Mouse (Mus musculus) MEL (cell line): Measurements from ENCODE around the gene Zic4. TPM values are rescaled to one million over a fixed set of nuclear protein-coding genes. Genes with fewer than 3 reads are reported as not detected.

Source experiments
- DNase-seq: peaks from one replicate; pipeline ENCODE4 v3.0.0; 2011; ENCODE audit warnings: low read depth, low spot score
- H3K27ac ChIP-seq: 2 replicates; pipeline ENCODE4 v1.5.1; 2012; ENCODE audit warnings: low read depth, mild to moderate bottlenecking, control low read depth, low read length, moderate library complexity; ENCODE audit not compliant: control insufficient read depth
- H3K27me3 ChIP-seq, 2 experiments: fragments of 150-350 bp in 1 of 2; sonication (generic) in 1 of 2; 2 replicates each; pipeline ENCODE4 v1.6.1; 2012; ENCODE audit warnings: low read length in 2 of 2, mild to moderate bottlenecking in 2 of 2, improper control_type of control experiment in 1 of 2, moderate library complexity in 1 of 2; ENCODE audit not compliant: insufficient read depth in 2 of 2, control insufficient read depth in 1 of 2
- H3K36me3 ChIP-seq, 2 experiments: 2 replicates each; pipeline ENCODE4 v1.6.1; 2012 to 2014; ENCODE audit warnings: low read length in 2 of 2, improper control_type of control experiment in 1 of 2, inconsistent platforms in 1 of 2, mild to moderate bottlenecking in 1 of 2; ENCODE audit not compliant: insufficient read depth in 2 of 2, control insufficient read depth in 1 of 2
- H3K4me1 ChIP-seq, 2 experiments: fragments of 150-350 bp in 1 of 2; sonication (generic) in 1 of 2; 2 replicates each; pipeline ENCODE4 v1.6.1; 2012; ENCODE audit warnings: low read length in 2 of 2, improper control_type of control experiment in 1 of 2, mild to moderate bottlenecking in 1 of 2; ENCODE audit not compliant: insufficient read depth in 2 of 2, control insufficient read depth in 1 of 2
- H3K4me3 ChIP-seq, 2 experiments: fragments of 150-350 bp in 1 of 2; sonication (generic) in 1 of 2; 2 replicates each; pipeline ENCODE4 v1.5.1; 2012; ENCODE audit warnings: low read depth in 2 of 2, low read length in 2 of 2, mild to moderate bottlenecking in 2 of 2, moderate library complexity in 2 of 2, control low read depth in 1 of 2, improper control_type of control experiment in 1 of 2; ENCODE audit not compliant: control insufficient read depth in 1 of 2, insufficient read depth in 1 of 2
- H3K79me2 ChIP-seq: 2 replicates; pipeline ENCODE4 v1.6.1; 2012; ENCODE audit warnings: mild to moderate bottlenecking, low read length, moderate library complexity; ENCODE audit not compliant: control insufficient read depth, poor library complexity, insufficient read depth
- H3K9ac ChIP-seq: 2 replicates; pipeline ENCODE4 v1.6.1; 2012; ENCODE audit warnings: low read depth, mild to moderate bottlenecking, control low read depth, low read length, moderate library complexity; ENCODE audit not compliant: control insufficient read depth, poor library complexity, severe bottlenecking
- H3K9me3 ChIP-seq: fragments of 150-350 bp; sonication (generic); replicated peaks from 2 replicates; pipeline ENCODE4 v1.6.1; 2012; ENCODE audit warnings: mild to moderate bottlenecking, low read length, improper control_type of control experiment, moderate library complexity; ENCODE audit not compliant: insufficient read depth
- CHD1 ChIP-seq: IDR thresholded peaks from 2 replicates; pipeline ENCODE4 v1.6.1; 2012; ENCODE audit warnings: low read depth, mild to moderate bottlenecking, inconsistent platforms, low read length, improper control_type of control experiment
- CHD2 ChIP-seq: IDR thresholded peaks from 2 replicates; pipeline ENCODE4 v1.6.1; 2011; ENCODE audit warnings: low read length, improper control_type of control experiment
- E2F4 ChIP-seq: IDR thresholded peaks from 2 replicates; pipeline ENCODE4 v1.6.1; 2011; ENCODE audit warnings: low read depth, low read length, improper control_type of control experiment, borderline replicate concordance
- GATA1 ChIP-seq: IDR thresholded peaks from 2 replicates; pipeline ENCODE4 v1.6.1; 2011; ENCODE audit warnings: low read depth, low read length, improper control_type of control experiment
- HCFC1 ChIP-seq: IDR thresholded peaks from 2 replicates; pipeline ENCODE4 v1.6.1; 2012; ENCODE audit warnings: low read depth, mild to moderate bottlenecking, inconsistent platforms, low read length, improper control_type of control experiment, moderate library complexity
- MAFK ChIP-seq: IDR thresholded peaks from 2 replicates; pipeline ENCODE4 v1.6.1; 2011; ENCODE audit warnings: low read depth, mild to moderate bottlenecking, low read length, improper control_type of control experiment, borderline replicate concordance
- MEF2A ChIP-seq: IDR thresholded peaks from 2 replicates; pipeline ENCODE4 v1.6.1; 2014; ENCODE audit warnings: low read depth, mild to moderate bottlenecking, inconsistent platforms, low read length, improper control_type of control experiment; ENCODE audit not compliant: poor library complexity, insufficient replicate concordance, severe bottlenecking; ENCODE audit errors: extremely low read depth
- MXI1 ChIP-seq: IDR thresholded peaks from 2 replicates; pipeline ENCODE4 v1.6.1; 2011; ENCODE audit warnings: mild to moderate bottlenecking, low read depth, low read length, improper control_type of control experiment
- RAD21 ChIP-seq: IDR thresholded peaks from 2 replicates; pipeline ENCODE4 v1.6.1; 2011; ENCODE audit warnings: mild to moderate bottlenecking, low read depth, low read length, improper control_type of control experiment
- RCOR1 ChIP-seq: IDR thresholded peaks from 2 replicates; pipeline ENCODE4 v1.6.1; 2012; ENCODE audit warnings: low read depth, mild to moderate bottlenecking, inconsistent platforms, low read length, improper control_type of control experiment
- ZC3H11A ChIP-seq: IDR thresholded peaks from 2 replicates; pipeline ENCODE4 v1.6.1; 2012; ENCODE audit warnings: low read depth, mild to moderate bottlenecking, inconsistent platforms, low read length, improper control_type of control experiment
- ZKSCAN1 ChIP-seq: IDR thresholded peaks from 2 replicates; pipeline ENCODE4 v1.6.1; 2012; ENCODE audit warnings: low read depth, mild to moderate bottlenecking, inconsistent platforms, low read length, improper control_type of control experiment, moderate library complexity
- ZMIZ1 ChIP-seq: IDR thresholded peaks from 2 replicates; pipeline ENCODE4 v1.6.1; 2012; ENCODE audit warnings: low read depth, mild to moderate bottlenecking, inconsistent platforms, low read length, improper control_type of control experiment, moderate library complexity
- polyA plus RNA-seq, 2 experiments: library from polyadenylated mRNA; stranded (reverse) in 1 of 2; unstranded in 1 of 2; fragments of >175 nt in 1 of 2; fragments of >200 nt in 1 of 2; gene quantifications; 2 replicates each; pipeline versions ENCODE4 v1.2.1 to v1.2.4; 2012; ENCODE audit warnings: low replicate concordance in 2 of 2, low read depth in 1 of 2; ENCODE audit not compliant: insufficient read length in 2 of 2, insufficient read depth in 1 of 2, missing spikeins in 1 of 2
- total RNA-seq: library from RNA; depleted of rRNA; stranded (reverse); fragments of 300-350 nt; gene quantifications from 2 replicates; pipeline ENCODE4 v1.2.3, GENCODE M21; 2012

The Zic4 gene
- total and polyA plus RNA-seq, 3 experiments = not detected

DNA sequence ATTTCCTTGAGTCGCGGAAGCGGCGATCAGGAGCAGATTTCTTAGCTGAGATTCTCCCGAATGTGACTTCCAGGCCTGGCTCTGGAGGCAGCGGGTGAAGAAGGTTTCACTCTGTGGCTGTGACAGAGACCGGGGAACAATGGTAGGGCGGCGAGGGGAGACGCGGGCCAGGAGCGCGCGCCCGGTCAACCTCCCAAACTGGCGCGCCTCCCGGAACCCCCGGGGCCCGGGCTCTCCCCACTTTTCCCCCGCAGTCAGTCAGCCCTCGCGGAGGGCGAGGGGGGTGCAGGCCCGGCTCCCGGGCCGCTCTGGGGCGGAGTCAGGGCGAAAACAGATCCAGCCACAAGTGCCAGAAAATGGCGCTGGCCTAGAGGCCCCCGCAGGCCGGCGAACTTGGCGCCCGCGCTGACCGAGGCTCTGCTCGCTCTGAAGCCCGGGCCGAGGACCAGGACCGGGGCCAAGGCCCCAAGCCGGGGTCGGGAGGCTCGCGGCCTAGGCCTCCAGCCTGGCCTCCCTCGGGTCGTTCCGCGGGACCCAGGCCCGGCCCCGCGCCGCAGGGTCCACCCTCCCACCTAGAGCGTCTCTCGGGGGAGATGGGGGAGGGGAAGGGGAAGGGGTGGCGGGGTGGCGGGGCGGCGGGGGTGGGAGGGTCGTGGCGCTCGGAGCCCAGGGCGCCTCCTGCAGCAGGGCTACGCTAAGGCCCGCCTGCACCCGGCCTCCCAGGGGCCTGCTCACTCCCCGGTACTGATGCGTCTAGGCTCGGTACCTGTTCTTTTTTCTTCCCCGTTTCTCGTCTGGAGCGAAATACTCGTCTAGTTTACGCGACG is 19.3 kb downstream of the Zic4 start:
- Histone ChIP-seq H3K4me1 (no peaks in the 10 kb centered on the region), H3K27me3 (no peaks in the 10 kb centered on the region), H3K4me3 (no peak overlapping the region), H3K79me2 (no peaks in the 10 kb centered on the region), H3K27ac (no peak overlapping the region), H3K9me3 (no peaks in the 10 kb centered on the region), H3K9ac (no peak overlapping the region), H3K36me3 (no peaks in the 10 kb centered on the region)
- no peak for DNase-seq
- no peak for TF ChIP-seq ZC3H11A
- TF ChIP-seq MAFK = no peak
- TF ChIP-seq ZKSCAN1 = no peak
- no peak for TF ChIP-seq CHD1
- TF ChIP-seq ZMIZ1 = no peak

DNA sequence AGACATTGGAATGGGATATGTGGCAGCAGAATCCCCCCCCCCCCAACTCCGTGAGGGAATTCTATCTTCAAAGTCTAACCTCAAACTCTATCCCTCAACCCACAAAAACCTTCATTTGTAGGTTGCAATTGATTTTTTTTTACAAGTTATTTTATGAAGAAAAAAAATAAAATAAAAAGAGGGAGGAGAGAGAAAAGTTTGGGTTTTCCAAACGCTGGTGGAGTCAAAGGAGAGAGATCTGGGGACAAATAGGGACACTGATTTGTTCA is 19.8 kb downstream of the Zic4 start:
- Histone ChIP-seq H3K9ac (no peak overlapping the region), H3K27ac (no peak overlapping the region), H3K27me3 (no peaks in the 10 kb centered on the region), H3K4me1 (no peaks in the 10 kb centered on the region), H3K36me3 (no peaks in the 10 kb centered on the region), H3K4me3 (no peak overlapping the region), H3K79me2 (no peaks in the 10 kb centered on the region), H3K9me3 (no peaks in the 10 kb centered on the region)
- DNase-seq = no peak
- no peak for TF ChIP-seq GATA1
- TF ChIP-seq RAD21 = no peak
- TF ChIP-seq, all 39 proteins: peak for 0

DNA sequence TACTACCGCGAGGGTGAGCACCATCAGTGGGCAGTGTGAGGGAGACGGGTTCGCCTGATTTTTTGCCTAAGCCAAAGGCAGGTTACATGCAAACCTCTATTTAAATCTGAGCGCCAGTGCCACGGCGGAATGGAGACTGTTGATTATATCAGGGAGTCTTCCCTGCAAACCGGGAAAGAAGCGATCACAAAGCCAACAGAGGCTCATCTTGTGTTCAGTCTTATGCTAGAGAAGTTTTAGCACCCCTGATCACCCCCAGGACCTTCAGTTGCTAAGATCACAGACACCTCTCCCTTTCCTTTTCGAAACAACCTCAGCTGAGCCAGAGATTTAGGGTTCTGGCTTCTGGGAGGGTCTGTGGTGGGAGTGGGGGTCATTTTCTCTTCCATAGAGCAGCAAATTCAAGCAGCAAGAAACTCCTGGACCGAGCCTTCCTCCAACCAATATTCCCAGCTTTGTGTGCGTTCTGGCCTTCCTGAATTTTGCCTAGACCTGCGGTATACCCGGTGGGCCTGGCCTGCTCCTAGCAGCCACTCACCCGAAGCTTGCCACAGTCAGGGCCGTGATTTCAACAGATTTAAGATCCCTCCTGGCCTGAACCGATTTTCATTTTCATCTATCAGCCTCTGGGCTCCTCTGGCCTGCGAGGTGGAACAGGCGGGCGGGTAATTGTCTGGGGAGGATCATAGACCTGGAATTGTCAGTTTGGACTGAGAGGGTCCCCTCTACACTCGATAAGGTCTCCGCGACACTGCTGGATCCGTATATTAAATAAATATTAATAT is 20.4 kb downstream of the Zic4 start:
- Histone ChIP-seq H3K27me3 (no peaks in the 10 kb centered on the region), H3K79me2 (no peaks in the 10 kb centered on the region), H3K27ac (no peak overlapping the region), H3K4me3 (no peak overlapping the region), H3K9me3 (no peaks in the 10 kb centered on the region), H3K9ac (no peak overlapping the region), H3K4me1 (no peaks in the 10 kb centered on the region), H3K36me3 (no peaks in the 10 kb centered on the region)
- no peak for TF ChIP-seq MXI1
- no peak for TF ChIP-seq RCOR1
- TF ChIP-seq E2F4 = no peak
- no peak for TF ChIP-seq ZKSCAN1
- TF ChIP-seq GATA1 = no peak
- no peak for TF ChIP-seq HCFC1
- no peak for TF ChIP-seq MEF2A
- TF ChIP-seq CHD2 = no peak
- no peak for DNase-seq
